Mouse (Mus musculus) c-Kit-positive CD71-negative TER-119-negative erythroid progenitor cells, embryonic 14.5 days (primary cell): Measurements from ENCODE around the gene Emc10.

ENCODE experiments used
- DNase-seq: peaks from one replicate; pipeline ENCODE4 v3.0.0-alpha.2; 2013; ENCODE audit warnings: low read depth

Gene Emc10

GRCm38 (mm10) chr7:44525126-44525832 lies 28.9 kb upstream of the Emc10 start:
- DNase-seq = no peak

DNA sequence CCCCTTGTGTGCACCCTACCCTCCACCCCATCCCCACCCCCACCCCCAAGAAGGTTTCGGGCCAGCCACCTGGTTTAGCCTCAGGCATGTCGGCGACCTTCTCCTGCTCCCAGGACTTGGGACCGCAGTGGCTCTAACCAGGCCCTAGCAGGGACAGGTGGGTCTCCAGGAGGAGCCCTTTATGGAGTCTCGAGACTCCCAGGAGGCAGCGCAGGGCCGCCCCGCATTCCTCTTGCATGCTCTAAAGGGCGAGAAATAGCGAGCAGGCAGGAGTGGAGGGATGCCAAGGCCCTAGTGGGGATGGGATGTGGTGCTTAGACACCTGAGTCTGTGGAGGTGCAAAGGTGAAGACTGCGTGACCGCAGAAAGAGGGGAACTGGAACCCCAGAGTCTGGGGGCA lies 28.2 kb upstream of the Emc10 start, which contains the start of gene Mybpc2:
Gene Mybpc2 (minus strand): TSS at position 155 of the 400 bp plus-strand sequence.
- no peak for DNase-seq

GRCm38 (mm10) chr7:44523056-44523455 lies 26.7 kb upstream of the Emc10 start:
- DNase-seq = no peak

GRCm38 (mm10) chr7:44521710-44522109 lies 25.4 kb upstream of the Emc10 start:
- no peak for DNase-seq

DNA sequence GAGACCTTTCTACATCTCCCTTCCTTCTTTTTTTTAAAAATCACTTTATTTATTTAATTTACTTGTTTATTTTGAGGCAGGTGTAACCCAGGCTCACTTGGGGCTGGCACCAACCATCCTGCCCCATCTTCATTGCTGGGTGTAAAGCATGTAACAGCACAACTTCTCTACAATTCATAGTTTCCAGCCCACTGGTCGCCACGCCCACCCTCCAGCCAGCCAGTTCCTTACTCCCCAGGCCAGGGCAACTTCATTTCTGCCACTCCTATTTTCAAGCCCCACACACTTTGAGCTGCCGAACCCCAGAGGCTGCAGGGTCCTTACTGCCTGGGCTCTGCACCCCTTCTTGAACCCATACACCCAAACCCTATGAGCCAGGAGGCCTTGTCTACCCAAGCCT lies 24.7 kb upstream of the Emc10 start:
- no peak for DNase-seq

DNA sequence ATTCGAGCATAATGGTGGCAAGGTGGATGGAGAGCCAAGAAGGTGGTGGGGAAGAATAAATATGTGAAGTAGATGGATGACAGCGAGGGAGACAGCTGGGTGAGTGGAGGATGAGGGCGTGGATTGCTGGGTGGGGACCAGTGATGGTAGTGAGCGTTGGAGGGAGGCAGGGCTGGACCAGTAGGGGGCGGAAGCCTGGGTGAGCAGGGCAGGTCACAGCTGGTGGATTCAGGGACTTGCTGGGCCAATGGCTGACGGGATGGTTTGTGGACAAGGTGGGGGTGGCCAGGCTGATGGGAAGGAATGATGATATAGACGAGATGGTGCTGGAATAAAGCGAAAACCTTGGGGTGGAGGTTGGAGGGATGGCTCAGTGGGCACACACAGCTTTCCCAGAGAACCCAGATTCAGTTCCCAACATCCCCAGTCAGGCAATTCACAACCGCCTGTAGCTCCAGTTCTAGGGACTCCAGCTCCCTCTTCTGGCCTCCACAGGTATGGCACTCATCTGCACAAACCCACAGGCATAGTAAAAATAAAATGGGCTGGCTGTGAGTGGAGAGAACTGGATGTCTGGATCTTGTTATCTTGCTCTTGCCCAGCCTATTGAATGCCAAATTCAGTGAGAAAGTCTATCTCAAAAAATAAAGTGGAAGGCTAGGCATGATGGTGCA lies 23.0 kb upstream of the Emc10 start:
- DNase-seq = no peak

- DNase-seq = no peak
These were observed 11.2 kb upstream of the Emc10 start for GRCm38 (mm10) chr7:44507491-44507890.

DNA sequence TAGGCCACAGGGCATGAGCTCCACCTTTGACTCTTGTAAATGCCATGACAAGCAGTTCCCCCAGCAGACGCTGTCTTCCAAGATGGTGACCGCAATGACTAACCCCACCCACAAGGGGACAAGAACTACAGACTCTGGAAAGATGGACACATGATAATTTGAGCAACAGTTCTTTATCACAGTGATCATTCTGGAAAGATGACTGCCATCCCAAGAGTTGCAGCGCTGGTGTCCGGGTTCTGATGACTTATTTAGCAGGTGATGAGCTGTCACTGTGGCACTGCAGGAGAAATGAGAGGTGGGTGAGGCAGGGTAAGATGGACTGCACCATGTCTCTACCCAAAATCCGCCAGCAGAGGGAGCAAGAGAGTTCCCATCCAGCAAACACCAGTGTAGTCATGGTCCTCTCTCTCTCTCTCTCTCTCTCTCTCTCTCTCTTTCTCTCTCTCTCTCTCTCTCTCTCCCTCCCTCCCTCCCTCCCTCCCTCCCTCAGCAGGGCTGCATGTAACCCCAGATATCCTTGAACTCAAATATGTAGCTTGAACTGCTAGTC lies 5.3 kb upstream of the Emc10 start:
- peak; percentile 75 for DNase-seq

GRCm38 (mm10) chr7:44500046-44500445 lies 3.7 kb upstream of the Emc10 start:
- DNase-seq = no peak

DNA sequence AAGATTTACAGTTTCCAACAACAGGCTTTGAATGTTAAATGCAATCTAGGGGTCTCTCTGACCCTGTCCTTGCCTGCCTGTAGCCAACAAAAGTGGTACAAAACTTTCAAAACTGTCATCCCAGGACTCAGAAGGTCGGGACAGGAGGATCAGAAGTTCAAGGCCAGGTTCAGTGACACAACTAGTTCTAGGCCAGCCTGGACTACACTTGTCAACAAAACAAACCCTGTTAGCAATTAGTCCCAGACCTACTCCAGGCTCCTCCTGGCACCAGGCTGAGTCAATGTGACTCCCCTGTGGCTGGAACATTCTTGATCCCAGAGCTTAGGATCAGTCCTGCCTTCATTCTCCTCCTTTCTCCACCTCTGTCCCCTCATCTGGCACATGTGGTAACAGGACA lies 2.6 kb upstream of the Emc10 start:
- DNase-seq = no peak

DNA sequence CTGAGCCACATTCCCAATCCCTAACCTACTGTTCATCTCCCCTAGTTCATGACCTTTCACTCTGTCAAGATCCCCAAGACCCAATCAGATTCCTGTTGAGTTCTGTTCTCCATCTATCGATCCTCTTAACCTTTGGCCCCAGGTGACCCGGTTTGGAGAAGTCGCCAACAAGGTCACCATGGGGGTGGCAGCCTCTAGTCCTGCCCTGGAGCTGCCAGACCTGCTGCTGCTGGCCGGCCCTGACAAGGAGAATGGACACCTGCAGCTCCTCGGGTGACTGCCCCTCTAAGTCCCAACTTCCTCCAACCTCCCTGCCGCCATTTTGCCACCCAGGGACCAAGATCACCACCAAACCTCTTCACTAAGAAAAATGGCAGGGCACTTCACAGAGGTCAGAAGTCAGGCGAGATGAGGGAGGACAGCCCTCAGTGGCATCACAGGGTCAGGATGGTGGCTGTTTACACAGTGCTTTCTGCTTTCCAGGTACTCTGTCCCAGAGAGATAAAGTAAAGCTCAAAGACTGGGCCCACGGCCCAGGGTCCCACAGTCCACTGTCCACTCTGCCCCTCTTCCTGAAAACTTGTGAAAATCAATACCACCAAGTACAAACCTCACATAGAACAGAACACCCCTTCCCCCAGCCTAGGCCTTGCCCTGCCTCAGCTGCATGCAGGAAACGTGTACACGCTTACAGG lies 1.2 kb upstream of the Emc10 start:
- DNase-seq = no peak

GRCm38 (mm10) chr7:44496771-44497109 lies 411 bp upstream of the Emc10 start:
- DNase-seq = no peak

DNA sequence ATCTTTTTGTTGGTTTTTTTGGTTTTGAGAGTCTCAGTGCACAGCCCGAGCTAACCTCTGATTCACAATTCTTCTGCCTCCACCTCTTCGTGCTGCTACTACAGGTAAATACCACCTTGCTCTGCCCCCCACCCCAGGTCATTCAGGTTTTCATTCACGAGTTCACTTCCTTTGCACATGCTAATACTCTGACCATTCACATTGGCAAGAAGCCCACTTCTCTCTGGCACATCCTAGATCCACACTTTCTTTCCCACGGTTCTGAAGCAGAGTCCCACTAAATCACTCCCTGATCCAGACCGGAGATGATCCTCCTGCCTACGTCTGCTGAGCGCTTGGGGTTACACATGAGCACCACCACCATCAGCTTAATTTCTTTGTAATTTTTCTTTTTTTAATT lies 1.2 kb downstream of the Emc10 start:
- no peak for DNase-seq

DNA sequence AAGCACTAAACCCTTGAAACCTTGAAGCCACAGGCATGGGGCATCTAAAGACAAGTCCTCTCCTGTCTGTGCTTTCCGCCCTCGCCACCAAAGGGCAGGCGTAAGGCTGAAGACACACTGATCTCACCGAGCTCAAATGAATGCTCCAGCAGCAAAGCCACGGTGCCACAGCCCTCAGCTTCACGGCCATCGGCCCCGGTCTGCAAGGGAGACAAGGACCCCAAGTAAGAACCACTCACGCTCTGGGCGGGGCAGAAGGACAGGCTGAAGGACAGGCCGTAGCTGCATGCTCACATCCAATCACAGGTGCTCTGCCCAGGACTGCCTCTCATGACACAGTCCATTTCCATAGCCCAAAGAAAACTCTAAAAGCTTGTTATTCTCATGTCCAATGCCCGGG lies 1.6 kb downstream of the Emc10 start:
- DNase-seq = no peak

- no peak for DNase-seq
These were observed 4.0 kb downstream of the Emc10 start for GRCm38 (mm10) chr7:44492166-44492826.

DNA sequence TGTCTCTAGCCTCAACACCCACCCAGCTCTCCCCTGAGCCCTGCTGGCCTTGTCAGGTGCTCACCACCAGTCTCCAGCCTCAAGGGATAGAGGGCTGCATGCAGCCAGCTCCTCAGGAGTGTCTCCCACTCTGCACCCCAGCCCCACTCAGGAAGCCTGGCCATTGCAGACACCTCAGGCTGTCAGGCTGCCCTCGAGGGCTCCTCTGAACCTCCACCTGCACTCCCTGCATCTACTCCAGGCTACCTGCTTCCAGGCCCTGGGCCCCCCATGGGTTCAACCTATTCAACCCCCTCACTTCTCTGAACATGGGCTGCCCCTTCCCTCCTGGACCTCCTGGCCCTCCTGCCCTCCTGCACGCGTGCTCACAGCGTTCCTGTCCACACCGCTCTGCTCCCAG lies 4.9 kb downstream of the Emc10 start:
- DNase-seq = no peak

- no peak for DNase-seq
These were observed 6.0 kb downstream of the Emc10 start for GRCm38 (mm10) chr7:44490281-44490680.

DNA sequence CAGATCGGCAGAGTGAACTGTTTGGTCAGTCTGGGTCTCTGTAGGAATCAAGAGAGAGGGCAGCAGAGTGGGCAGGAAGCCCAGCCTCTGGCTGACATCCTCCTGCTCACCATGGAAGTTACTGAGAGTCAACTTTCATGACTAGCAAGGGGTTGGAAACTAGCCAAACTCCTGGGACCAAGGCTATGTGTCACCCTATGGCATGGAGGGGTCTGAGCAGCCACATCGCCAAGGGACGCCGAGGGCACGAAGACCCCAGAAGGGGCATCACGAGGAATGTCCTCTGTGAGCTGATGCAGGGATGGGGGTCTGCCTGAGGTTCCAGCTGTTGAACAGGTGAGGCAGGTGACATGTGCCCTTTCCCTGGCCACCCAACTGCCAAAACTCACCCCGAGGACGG lies 7.8 kb downstream of the Emc10 start:
- no peak for DNase-seq

DNA sequence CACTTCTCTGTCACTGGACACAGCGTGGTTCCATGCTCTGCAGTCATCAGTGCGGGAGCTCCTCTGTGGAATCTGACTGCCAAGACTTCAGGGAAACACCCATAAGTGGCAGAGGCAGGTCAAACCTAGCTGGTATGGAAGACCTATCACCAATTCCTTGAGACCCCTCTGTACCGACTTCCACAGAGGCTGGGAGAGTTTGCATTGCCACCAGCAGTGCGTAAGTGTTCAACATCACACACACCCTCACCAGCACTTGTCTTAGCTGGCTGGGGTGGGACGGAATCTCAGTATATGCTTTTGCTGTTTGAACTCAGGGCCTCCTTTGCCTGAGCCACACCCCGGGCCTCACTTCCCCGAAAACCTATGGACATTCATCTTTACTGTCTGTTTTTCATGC lies 8.4 kb downstream of the Emc10 start:
- no peak for DNase-seq

DNA sequence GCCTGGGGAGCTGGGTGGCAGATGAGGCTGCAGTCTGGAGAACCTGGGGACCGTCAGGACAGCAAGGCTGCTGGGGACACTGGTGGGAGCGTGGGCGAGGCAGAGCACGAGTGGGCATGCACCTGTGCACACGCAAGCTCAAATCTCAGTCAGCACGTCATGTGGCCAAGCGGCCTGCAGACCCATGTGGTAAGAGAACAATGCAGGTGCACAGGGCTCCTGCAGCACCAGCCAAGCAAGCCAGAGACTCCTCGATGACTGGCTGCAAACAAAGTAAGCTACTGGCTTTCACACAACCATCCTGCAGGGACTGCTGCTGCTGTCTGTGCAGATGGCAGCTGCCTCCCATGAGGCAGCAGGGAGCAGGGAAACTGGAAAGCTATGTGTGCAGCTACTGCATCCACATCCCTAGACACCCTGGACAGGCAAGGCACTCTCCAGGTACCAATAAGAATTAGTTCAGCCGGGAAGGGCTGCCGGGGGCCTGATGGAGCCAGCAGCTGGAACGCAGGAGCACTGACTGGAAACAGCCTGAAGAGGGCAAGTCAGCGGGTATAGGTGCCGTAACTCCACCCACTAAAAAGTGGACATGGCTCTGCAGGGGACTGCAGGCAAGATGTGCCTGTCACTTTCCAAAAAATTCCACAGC lies 9.3 kb downstream of the Emc10 start:
- DNase-seq = no peak

DNA sequence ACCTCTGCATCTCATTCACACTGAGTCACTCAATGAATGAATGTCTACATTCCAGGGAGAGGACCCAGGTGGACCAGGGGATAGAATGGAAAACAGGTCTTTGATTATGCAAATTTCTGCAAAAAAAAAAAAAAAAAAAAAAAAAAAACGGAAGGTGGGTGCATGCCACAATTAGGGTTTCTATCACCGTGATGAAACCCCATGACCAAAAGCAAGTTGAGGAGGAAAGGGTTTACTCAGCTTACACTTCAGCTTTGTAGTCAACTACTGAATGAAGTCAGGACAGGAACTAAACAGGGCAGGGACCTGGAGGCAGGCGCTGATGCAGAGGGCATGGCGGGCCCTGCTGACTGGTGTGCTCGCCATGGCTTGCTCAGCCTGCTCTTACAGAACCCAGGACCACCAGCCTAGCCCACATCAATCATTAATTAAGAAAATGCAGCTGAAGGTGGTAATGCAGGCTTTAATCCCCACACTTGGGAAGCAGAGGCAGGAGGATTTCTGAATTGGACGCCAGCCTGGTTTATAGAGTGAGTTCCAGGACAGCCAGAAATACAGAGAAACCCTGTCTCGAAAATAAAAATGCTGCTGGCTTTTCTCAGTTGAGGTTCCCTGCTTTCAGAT lies 10.6 kb downstream of the Emc10 start:
- no peak for DNase-seq
